Mouse (Mus musculus) hindlimb bud, embryonic 11.5 days (tissue): ENCODE data around the gene Vmn1r25.
"Not testable (repeated sequence)": the region's sequence is repeated elsewhere in the genome, so short reads cannot be mapped to it uniquely, and the experiment has no call there.

Experiments
- DNase-seq: peaks from one replicate; pipeline ENCODE4 v3.0.0-alpha.2; 2012; ENCODE audit warnings: low read depth, low spot score; ENCODE audit errors: extremely low spot score

Vmn1r25 gene

DNA sequence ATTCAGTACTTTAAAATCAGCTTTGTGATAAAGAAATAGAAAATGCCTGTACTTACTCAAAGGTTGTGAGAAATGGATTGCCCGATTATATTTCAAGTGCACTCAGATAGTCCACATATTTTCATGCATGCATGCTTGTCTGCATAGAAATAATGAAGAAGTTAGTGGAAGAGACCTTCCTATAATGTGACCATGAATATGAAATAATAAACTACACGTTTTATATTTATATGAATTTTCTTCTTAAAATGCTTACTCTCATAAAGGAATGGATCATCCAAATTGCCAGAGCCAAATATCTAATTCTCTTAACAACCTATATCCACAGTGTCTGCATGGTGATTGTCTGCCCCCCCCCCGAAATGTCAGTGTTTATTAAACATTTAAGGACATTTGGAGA lies at the start of gene Vmn1r25:
Gene Vmn1r25, minus strand, starts transcription at position 101 of the 400 bp plus-strand sequence.
- no peak for DNase-seq

DNA sequence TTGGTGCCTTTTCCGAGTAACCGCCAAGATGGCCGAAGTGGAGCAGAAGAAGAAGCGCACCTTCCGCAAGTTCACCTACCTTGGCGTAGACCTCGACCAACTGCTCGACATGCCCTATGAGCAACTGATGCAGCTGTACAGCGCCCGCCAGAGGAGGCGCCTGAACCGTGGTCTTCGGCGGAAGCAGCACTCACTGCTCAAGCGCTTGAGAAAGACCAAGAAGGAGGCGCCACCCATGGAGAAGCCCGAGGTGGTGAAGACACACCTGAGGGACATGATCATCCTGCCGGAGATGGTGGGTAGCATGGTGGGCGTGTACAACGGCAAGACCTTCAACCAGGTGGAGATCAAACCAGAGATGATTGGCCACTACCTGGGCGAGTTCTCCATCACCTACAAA lies 36.9 kb upstream of the Vmn1r25 start:
- not testable (repeated sequence) for DNase-seq

DNA sequence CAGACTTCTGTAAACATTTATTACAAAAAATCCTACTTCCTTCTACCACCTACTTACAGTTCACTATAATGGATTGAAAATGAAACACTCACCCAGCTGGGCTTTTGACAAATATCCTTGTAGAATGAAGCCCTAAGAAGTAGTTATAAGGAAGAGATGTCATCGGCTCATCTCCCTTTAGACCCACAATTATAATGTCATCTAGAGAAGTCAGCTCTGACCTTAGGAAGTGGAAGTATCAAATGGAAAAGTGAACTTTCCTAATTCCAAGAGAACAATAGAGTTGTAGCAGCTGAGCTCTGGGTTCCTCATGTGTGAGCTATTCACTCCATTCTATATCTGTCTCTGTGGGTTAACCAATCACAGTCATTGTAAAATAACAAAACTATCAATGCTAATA lies 34.4 kb upstream of the Vmn1r25 start, which contains the start of gene Vmn1r26:
Gene Vmn1r26, minus strand, starts transcription at position 101 of the 400 bp plus-strand sequence.
- no peak for DNase-seq

DNA sequence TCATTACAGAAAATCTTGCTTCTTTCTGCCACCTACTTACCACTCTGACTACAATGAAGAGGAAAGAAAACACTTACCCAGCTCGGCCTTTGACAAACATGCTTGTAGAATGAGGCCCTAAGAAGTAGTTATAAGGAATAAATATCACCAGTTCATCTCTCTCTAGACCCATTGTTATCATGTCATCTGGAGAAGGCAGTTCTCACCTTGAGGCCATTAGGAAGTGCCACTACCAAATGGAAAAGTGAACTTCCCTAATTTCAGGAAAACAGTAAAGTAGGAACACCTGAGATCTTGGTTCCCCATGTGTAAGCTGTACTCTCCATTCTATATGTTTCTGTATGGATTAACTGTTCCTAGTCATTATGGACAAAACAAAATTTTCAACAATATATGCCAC lies 19.2 kb downstream of the Vmn1r25 start, which contains the start of gene Vmn1r24:
Gene Vmn1r24, minus strand, starts transcription at position 101 of the 400 bp plus-strand sequence.
- not testable (repeated sequence) for DNase-seq
